Mouse (Mus musculus) hematopoietic multipotent progenitor cell, adult 10-12 weeks (in vitro differentiated cells): ENCODE data around the gene Trp53bp1. TPM values are rescaled to one million over a fixed set of nuclear protein-coding genes. Genes with fewer than 3 reads are reported as not detected.

Source experiments
- polyA plus RNA-seq: library from polyadenylated mRNA; stranded (reverse); fragments of >175 nt; gene quantifications from 2 replicates; pipeline ENCODE4 v1.2.3, GENCODE M21; 2012; ENCODE audit warnings: low replicate concordance

The Trp53bp1 gene
- polyA plus RNA-seq, result 15.1 and 22.2 TPM in 2 replicates

DNA sequence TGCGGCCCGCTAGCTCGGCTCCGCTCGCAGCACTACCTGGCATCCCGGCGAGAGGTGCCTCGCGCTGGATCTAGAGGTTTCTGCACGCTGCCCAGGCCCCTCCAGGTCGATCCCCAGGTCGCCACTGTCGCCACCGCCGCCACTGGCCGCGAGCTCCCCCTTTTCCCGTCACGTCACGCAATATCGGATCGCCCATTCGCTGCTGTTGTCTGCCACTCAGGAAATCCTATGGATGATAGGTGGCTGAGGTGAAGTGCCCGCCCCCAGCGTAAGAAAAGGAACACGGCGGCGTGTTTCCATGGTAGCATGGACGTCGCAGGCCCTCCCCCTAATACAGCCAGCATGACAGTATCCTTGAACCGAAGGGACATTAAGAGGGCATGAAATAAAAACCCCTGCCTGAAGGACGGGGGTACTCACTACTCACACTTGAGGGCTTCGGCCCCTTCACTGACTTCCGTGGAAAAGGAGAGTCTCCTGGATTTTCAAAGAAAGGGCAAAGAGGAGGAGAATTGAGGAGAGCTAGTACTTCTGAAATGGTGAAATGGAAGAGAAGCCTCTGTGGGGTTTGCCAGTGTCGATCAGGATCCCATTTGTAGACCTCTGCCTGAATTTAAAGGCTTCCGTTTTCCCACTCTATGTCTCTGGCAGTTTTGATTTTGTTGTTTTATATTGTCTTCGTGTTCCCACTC, at the start of gene Trp53bp1:
Gene Trp53bp1 (minus strand): TSS at position 172 of the 692 bp plus-strand sequence.

DNA sequence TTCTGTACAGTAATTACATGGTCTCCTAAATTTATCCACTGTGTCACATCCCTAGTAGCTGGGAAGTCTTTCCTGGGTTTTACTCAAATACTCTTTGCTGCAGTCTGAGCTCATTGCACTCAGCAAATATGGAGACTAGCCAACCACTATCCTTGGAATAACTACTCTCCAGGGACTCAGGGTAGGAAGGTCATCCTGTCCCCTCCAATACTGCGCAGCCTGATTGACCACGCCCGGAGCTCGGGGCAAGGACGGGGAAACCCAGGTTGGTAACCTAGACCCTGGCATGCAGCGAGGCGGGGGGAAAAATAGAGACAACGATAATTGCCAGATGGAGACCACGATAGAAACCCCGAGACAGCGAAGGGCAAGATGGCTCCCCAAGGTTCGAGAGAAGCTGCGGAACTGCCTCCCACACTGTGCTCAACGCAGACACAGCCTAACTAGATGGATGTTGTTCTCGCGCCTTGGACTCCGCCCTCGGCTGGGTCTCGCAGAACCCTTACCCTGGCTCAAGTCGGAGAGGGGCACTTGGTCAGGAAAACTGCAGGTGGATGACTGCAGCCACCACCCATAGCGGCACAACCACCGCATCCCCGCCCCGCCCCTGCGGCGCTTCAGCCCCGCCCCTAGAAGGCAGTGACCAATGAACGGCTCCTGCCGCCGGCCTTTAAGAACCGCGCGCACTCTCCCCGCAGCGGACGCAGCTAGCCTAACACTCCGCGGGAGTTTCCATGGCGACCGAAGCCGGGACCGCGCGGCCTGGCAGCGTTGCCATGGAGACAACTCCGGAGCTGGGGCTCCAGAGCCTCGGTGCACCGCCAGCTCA, 17.9 kb upstream of the Trp53bp1 start, which contains the start of gene Map1a:
Gene Map1a (plus strand): TSS at position 700 of the 829 bp plus-strand sequence.

DNA sequence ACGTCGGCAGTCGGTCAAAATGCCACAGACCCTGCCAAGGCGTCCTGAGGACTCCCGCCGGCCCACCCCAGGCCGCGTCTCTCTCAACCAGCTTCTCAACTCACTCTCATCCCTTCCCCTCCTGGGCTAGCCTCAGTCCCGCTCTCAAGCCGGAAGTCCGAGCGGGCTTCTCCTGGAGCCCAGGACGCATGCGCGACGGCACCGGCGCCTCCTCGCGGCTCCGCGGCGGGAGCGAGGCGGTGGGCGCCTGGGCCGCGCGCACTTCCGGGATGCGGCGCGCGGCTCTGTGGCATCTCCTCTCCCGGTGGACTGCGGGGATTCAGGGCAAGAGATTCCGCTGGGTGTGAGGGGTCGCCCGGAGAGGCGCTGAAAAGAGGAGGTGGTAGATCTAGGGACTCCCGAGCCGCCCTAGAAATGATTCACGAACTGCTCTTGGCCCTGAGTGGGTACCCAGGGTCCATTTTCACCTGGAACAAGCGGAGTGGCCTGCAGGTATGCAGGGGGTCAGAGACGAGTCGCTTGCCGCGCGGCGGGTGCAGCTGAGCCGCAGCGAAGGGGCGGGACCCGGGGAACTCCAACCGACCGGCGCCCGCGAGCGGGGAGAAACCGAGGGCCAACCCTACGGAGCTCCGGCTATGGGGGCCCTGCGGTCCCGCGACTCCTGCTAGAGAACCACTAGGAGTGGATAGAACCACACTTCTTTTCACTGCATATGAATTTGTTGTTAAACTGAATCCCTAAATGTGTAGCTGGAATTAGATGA, 100.0 kb downstream of the Trp53bp1 start, which contains the start of gene Zscan29:
Gene Zscan29 (minus strand): TSS at position 146 of the 763 bp plus-strand sequence.

GRCm38 (mm10) chr2:121170481-121170971, 100.7 kb downstream of the Trp53bp1 start, which contains the start of gene Tubgcp4:
Tubgcp4 (plus strand) TSS chr2:121170654.

Other genes with a start within 250 kb of the Trp53bp1 start
- gene Epb42, start 234.3 kb downstream of the Trp53bp1 start, polyA plus RNA-seq, result 0.72 and 6.7 TPM in 2 replicates
- not detected in 2 replicates for gene Tgm5, start 185.6 kb downstream of the Trp53bp1 start, polyA plus RNA-seq
- 0.05 TPM in 1 of 2 replicates, not detected in the other for gene Tgm7, start 161.6 kb downstream of the Trp53bp1 start, polyA plus RNA-seq
- 5.4 and 5.9 TPM in 2 replicates for gene Adal, start 131.0 kb downstream of the Trp53bp1 start, polyA plus RNA-seq
- gene Lcmt2, start 130.8 kb downstream of the Trp53bp1 start, polyA plus RNA-seq, result 5.9 and 10.2 TPM in 2 replicates
- gene Tubgcp4, start 100.8 kb downstream of the Trp53bp1 start, polyA plus RNA-seq, result 6.4 and 20.8 TPM in 2 replicates
- 18.7 and 32.2 TPM in 2 replicates for gene Zscan29, start 100.3 kb downstream of the Trp53bp1 start, polyA plus RNA-seq
- gene Map1a, start 18.2 kb upstream of the Trp53bp1 start, polyA plus RNA-seq, result 1.4 and 1.8 TPM in 2 replicates
- 7.0 and 8.7 TPM in 2 replicates for gene Ppip5k1, start 84.0 kb upstream of the Trp53bp1 start, polyA plus RNA-seq
- gene Ckmt1, start 86.3 kb upstream of the Trp53bp1 start, polyA plus RNA-seq, result not detected in 2 replicates
- gene Strc, start 115.8 kb upstream of the Trp53bp1 start, polyA plus RNA-seq, result not detected in 2 replicates
- 448 and 1,332 TPM in 2 replicates for gene Pdia3, start 142.4 kb upstream of the Trp53bp1 start, polyA plus RNA-seq
- gene Catsper2, start 142.4 kb upstream of the Trp53bp1 start, polyA plus RNA-seq, result 0.55 and 0.79 TPM in 2 replicates
- gene Ell3, start 172.9 kb upstream of the Trp53bp1 start, polyA plus RNA-seq, result 8.3 and 17.1 TPM in 2 replicates
- 199 and 329 TPM in 2 replicates for gene Serf2, start 177.8 kb upstream of the Trp53bp1 start, polyA plus RNA-seq
- gene Hypk, start 181.9 kb upstream of the Trp53bp1 start, polyA plus RNA-seq, result 18.0 and 38.8 TPM in 2 replicates
- 0.13 and 0.19 TPM in 2 replicates for gene Serinc4, start 185.4 kb upstream of the Trp53bp1 start, polyA plus RNA-seq
- 2.3 and 5.5 TPM in 2 replicates for gene Mfap1b, start 202.7 kb upstream of the Trp53bp1 start, polyA plus RNA-seq
- gene Mfap1a, start 235.3 kb upstream of the Trp53bp1 start, polyA plus RNA-seq, result 1.9 and 11.4 TPM in 2 replicates
- gene Wdr76, start 235.3 kb upstream of the Trp53bp1 start, polyA plus RNA-seq, result 0.45 and 0.91 TPM in 2 replicates